Mouse (Mus musculus) liver, adult 2 months (tissue): ENCODE measurements around the gene Ttll11. TPM values are rescaled to one million over a fixed set of nuclear protein-coding genes. Genes with fewer than 3 reads are reported as not detected.

ENCODE experiments used
- DNase-seq: peaks from one replicate; pipeline ENCODE4 v3.0.0-alpha.2; 2011; ENCODE audit warnings: low read depth, low spot score; ENCODE audit errors: extremely low read depth
- H3K27ac ChIP-seq: fragments of 200-500 bp; replicated peaks from 2 replicates; pipeline ENCODE4 v1.5.1; 2012; ENCODE audit warnings: low read depth, mild to moderate bottlenecking, control low read depth, inconsistent platforms, low read length; ENCODE audit not compliant: insufficient read depth
- H3K27me3 ChIP-seq: fragments of 200-500 bp; 2 replicates; pipeline ENCODE4 v1.6.1; 2012; ENCODE audit warnings: mild to moderate bottlenecking, moderate library complexity, low read length, inconsistent platforms; ENCODE audit not compliant: control insufficient read depth, insufficient read depth
- H3K36me3 ChIP-seq: fragments of 200-500 bp; 2 replicates; pipeline ENCODE4 v1.6.1; 2012; ENCODE audit warnings: low read length, inconsistent platforms; ENCODE audit not compliant: control insufficient read depth, insufficient read depth
- H3K4me1 ChIP-seq: fragments of 200-500 bp; 2 replicates; pipeline ENCODE4 v1.6.1; 2011; ENCODE audit warnings: low read length; ENCODE audit not compliant: control insufficient read depth, insufficient read depth
- H3K4me3 ChIP-seq: fragments of 200-500 bp; 2 replicates; pipeline ENCODE4 v1.5.1; 2011; ENCODE audit warnings: low read depth, mild to moderate bottlenecking, control low read depth, low read length, moderate library complexity; ENCODE audit not compliant: insufficient read depth
- H3K79me2 ChIP-seq: fragments of 200-500 bp; 2 replicates; pipeline ENCODE4 v1.6.1; 2012; ENCODE audit warnings: inconsistent platforms, mild to moderate bottlenecking, low read length, moderate library complexity; ENCODE audit not compliant: control insufficient read depth, insufficient read depth
- H3K9ac ChIP-seq: fragments of 200-500 bp; 2 replicates; pipeline ENCODE4 v1.6.1; 2012; ENCODE audit warnings: low read depth, mild to moderate bottlenecking, control low read depth, inconsistent platforms, low read length
- CTCF ChIP-seq: fragments of 200-500 bp; IDR thresholded peaks from 2 replicates; pipeline ENCODE4 v1.5.1; 2011; ENCODE audit warnings: low read depth, low read length, control low read depth
- POLR2A ChIP-seq: fragments of 200-500 bp; IDR thresholded peaks from 2 replicates; pipeline ENCODE4 v1.6.1; 2011; ENCODE audit warnings: low read length, control low read depth; ENCODE audit not compliant: insufficient read depth; ENCODE audit errors: extremely low read depth
- WGBS: fragments of 180-500 bp; shearing (Covaris S2); methylation state at CpG from one replicate; pipeline ENCODE4 v1.1.7; 2018; 5-methylcytosine and 5-hydroxymethylcytosine counted together
- polyA plus RNA-seq: library from polyadenylated mRNA; depleted of rRNA; stranded (reverse); fragments of >200 nt; gene quantifications from 2 replicates; pipeline ENCODE4 v1.2.3, GENCODE M21; 2012
- total RNA-seq: library from RNA; depleted of rRNA; stranded (reverse); fragments of >200 nt; gene quantifications from 2 replicates; pipeline ENCODE4 v1.2.3, GENCODE M21; 2014

The Ttll11 gene
- total and polyA plus RNA-seq, 2 experiments: 0.09 to 0.55 TPM

GRCm38 (mm10) chr2:35881896-35882295, 97.8 kb downstream of the Ttll11 start:
- TF ChIP-seq CTCF (no peak), POLR2A (no peak)
- H3K9ac ChIP-seq: no peak overlapping the region
- 67% methylated on average over 9 of the region's 9 CpGs for WGBS
- H3K4me3 ChIP-seq: no peak overlapping the region
- DNase-seq: no peak
- no peaks in the 10 kb centered on the region; the same call in 1 of the 2 replicates for H3K4me1 ChIP-seq
- no peak overlapping the region for H3K27ac ChIP-seq
- H3K79me2 ChIP-seq: no peaks in the 10 kb centered on the region
- no peaks in the 10 kb centered on the region for H3K27me3 ChIP-seq
- H3K36me3 ChIP-seq: no peaks in the 10 kb centered on the region

- no peak for DNase-seq
- H3K9ac ChIP-seq: no peak overlapping the region
Measured at GRCm38 (mm10) chr2:35880362-35880761, 99.4 kb downstream of the Ttll11 start.

GRCm38 (mm10) chr2:35879887-35880286, 99.8 kb downstream of the Ttll11 start:
- no peaks in the 10 kb centered on the region for H3K36me3 ChIP-seq
- H3K4me3 ChIP-seq: no peak overlapping the region
- TF ChIP-seq CTCF: no peak
- no peak for TF ChIP-seq POLR2A
- WGBS: 87% methylated on average over 4 of the region's 4 CpGs
- no peak overlapping the region for H3K9ac ChIP-seq
- H3K4me1 ChIP-seq: no peaks in the 10 kb centered on the region; the same call in 1 of the 2 replicates
- no peak for DNase-seq
- no peaks in the 10 kb centered on the region for H3K79me2 ChIP-seq
- H3K27me3 ChIP-seq: no peaks in the 10 kb centered on the region
- H3K27ac ChIP-seq: no peak overlapping the region

More at GRCm38 (mm10) chr2:35880362-35880761, 99.4 kb downstream of the Ttll11 start:
- 64% methylated on average over 7 of the region's 7 CpGs for WGBS
- Histone ChIP-seq H3K27me3 (no peaks in the 10 kb centered on the region), H3K4me3 (no peak overlapping the region), H3K36me3 (no peaks in the 10 kb centered on the region), H3K27ac (no peak overlapping the region), H3K79me2 (no peaks in the 10 kb centered on the region), H3K4me1 (no peaks in the 10 kb centered on the region; the same call in 1 of the 2 replicates)
- TF ChIP-seq CTCF (no peak), POLR2A (no peak)

GRCm38 (mm10) chr2:35878506-35878905, 101.2 kb downstream of the Ttll11 start:
- Histone ChIP-seq H3K4me1 (no peaks in the 10 kb centered on the region; the same call in 1 of the 2 replicates), H3K4me3 (no peak overlapping the region), H3K27ac (no peak overlapping the region), H3K27me3 (no peaks in the 10 kb centered on the region), H3K79me2 (no peaks in the 10 kb centered on the region), H3K9ac (no peak overlapping the region), H3K36me3 (no peaks in the 10 kb centered on the region)
- TF ChIP-seq CTCF: no peak
- no peak for DNase-seq
- 96% methylated on average over 3 of the region's 3 CpGs for WGBS

GRCm38 (mm10) chr2:35875572-35875971, 104.1 kb downstream of the Ttll11 start:
- Histone ChIP-seq H3K9ac (no peak overlapping the region), H3K27ac (no peak overlapping the region), H3K27me3 (no peaks in the 10 kb centered on the region), H3K79me2 (no peaks in the 10 kb centered on the region), H3K4me1 (no peaks in the 10 kb centered on the region), H3K36me3 (no peaks in the 10 kb centered on the region), H3K4me3 (no peak overlapping the region)
- WGBS: 76% methylated on average over 7 of the region's 7 CpGs
- no peak for DNase-seq
- no peak for TF ChIP-seq CTCF

GRCm38 (mm10) chr2:35874421-35874820, 105.3 kb downstream of the Ttll11 start:
- 92% methylated on average over 8 of the region's 8 CpGs for WGBS
- Histone ChIP-seq H3K27me3 (no peaks in the 10 kb centered on the region), H3K36me3 (no peaks in the 10 kb centered on the region), H3K4me3 (no peak overlapping the region), H3K27ac (no peak overlapping the region), H3K79me2 (no peaks in the 10 kb centered on the region), H3K9ac (no peak overlapping the region), H3K4me1 (no peaks in the 10 kb centered on the region)
- no peak for TF ChIP-seq CTCF
- TF ChIP-seq POLR2A: no peak
- no peak for DNase-seq
